9 mouse cellular contexts compared by ENCODE assay signal in genomic region chr11:7063681-7064267, GRCm38 (mm10). TPM values are rescaled to one million over a fixed set of nuclear protein-coding genes. Genes with fewer than 3 reads are reported as not detected.
DNase-seq lines count a peak whose midpoint lies in the region; ATAC-seq and TF ChIP-seq lines count a peak whose summit lies in the region.
"Had no signal": no experiment of that assay in that cellular context is flagged by ENCODE, and none has a peak within 500 bp of the region (broad histone marks: within the 10 kb centered on the region; RNA-seq: fewer than 3 reads in every experiment).

No protein-coding gene starts in this region.

- no peak overlapping the region for H3K27ac ChIP-seq in embryonic facial prominence, embryonic 13.5 days
- H3K27ac ChIP-seq in hindbrain, embryonic 16.5 days (ENCODE audit: low read depth, low read length) = peak overlapping the region; percentile 76
- no peak overlapping the region for H3K27ac ChIP-seq in liver, adult 2 months (replicated peaks; ENCODE audit: insufficient read depth, low read depth, low read length)

- peak overlapping the region; percentile 64 for H3K4me3 ChIP-seq in embryonic facial prominence, embryonic 13.5 days
- peak overlapping the region; percentile 75 for H3K4me3 ChIP-seq in hindbrain, embryonic 16.5 days (ENCODE audit: low read length)
- peak overlapping the region; percentile 10; the same call in 1 of the 2 replicates for H3K4me3 ChIP-seq in liver, adult 2 months (ENCODE audit: insufficient read depth, low read depth, low read length)

- TF ChIP-seq POLR2A in liver, adult 2 months (IDR thresholded peaks at IDR 0.05; ENCODE audit: extremely low read depth, insufficient read depth, low read length) = no peak

- no peaks in the 10 kb centered on the region for H3K36me3 ChIP-seq in embryonic facial prominence, embryonic 13.5 days
- no peaks in the 10 kb centered on the region for H3K36me3 ChIP-seq in hindbrain, embryonic 16.5 days (ENCODE audit: control insufficient read depth, insufficient read depth, low read length)
- H3K36me3 ChIP-seq in liver, adult 2 months (ENCODE audit: control insufficient read depth, insufficient read depth, low read length) = no peaks in the 10 kb centered on the region

- no peaks in the 10 kb centered on the region for H3K79me2 ChIP-seq in liver, adult 2 months (ENCODE audit: control insufficient read depth, insufficient read depth, low read length)

- peak; percentile 34 for DNase-seq in adrenal gland, postnatal 14 days
- no peak for DNase-seq in adrenal gland, adult 8-10 months
- peak; percentile 55 for DNase-seq in NIH3T3 (ENCODE audit: low read depth)
- DNase-seq in liver, adult 2 months (ENCODE audit: extremely low read depth, low read depth, low spot score) = no peak
- peak; percentile 59 for DNase-seq in retina, embryonic 14.5 days (ENCODE audit: low spot score)

- WGBS in embryonic facial prominence, embryonic 13.5 days = under 1% methylated on average over 34 of the region's 53 CpGs
- WGBS in hindbrain, embryonic 16.5 days = under 1% methylated on average over 34 of the region's 53 CpGs
- 1% methylated on average over 53 of the region's 53 CpGs for WGBS in liver, adult 2 months

- peaks cover 88% of the 10 kb centered on the region for H3K27me3 ChIP-seq in embryonic facial prominence, embryonic 13.5 days
- H3K27me3 ChIP-seq in hindbrain, embryonic 16.5 days (replicated peaks; ENCODE audit: control insufficient read depth, insufficient read depth, low read length) = no peaks in the 10 kb centered on the region
- peaks cover 15% of the 10 kb centered on the region for H3K27me3 ChIP-seq in liver, adult 2 months (ENCODE audit: control insufficient read depth, insufficient read depth, low read length)

- ATAC-seq in embryonic facial prominence, embryonic 13.5 days (ENCODE audit: insufficient number of reproducible peaks, insufficient read depth, low FRiP score, low TSS enrichment, low read depth) = no peak
- ATAC-seq in hindbrain, embryonic 16.5 days = peak; percentile 57
- no peak for ATAC-seq in monocyte, adult 5-6 weeks (replicated peaks; ENCODE audit: insufficient number of reproducible peaks, low FRiP score, low TSS enrichment, poor library complexity, severe bottlenecking)

- peak overlapping the region; percentile 72 for H3K9ac ChIP-seq in embryonic facial prominence, embryonic 13.5 days
- H3K9ac ChIP-seq in hindbrain, embryonic 16.5 days (ENCODE audit: low read depth, low read length) = peak overlapping the region; percentile 81
- no peak overlapping the region for H3K9ac ChIP-seq in liver, adult 2 months (ENCODE audit: low read depth, low read length)

- TF ChIP-seq CTCF in liver, adult 2 months (IDR thresholded peaks at IDR 0.05; ENCODE audit: low read depth, low read length) = no peak

- H3K4me1 ChIP-seq in embryonic facial prominence, embryonic 13.5 days = peaks cover 31% of the 10 kb centered on the region
- H3K4me1 ChIP-seq in hindbrain, embryonic 16.5 days (ENCODE audit: control insufficient read depth, insufficient read depth, low read depth, low read length) = peaks cover 16% of the 10 kb centered on the region
- H3K4me1 ChIP-seq in liver, adult 2 months (ENCODE audit: control insufficient read depth, insufficient read depth, low read length) = peaks cover 4% of the 10 kb centered on the region; the same call in 1 of the 2 replicates

- no peaks in the 10 kb centered on the region for H3K9me3 ChIP-seq in embryonic facial prominence, embryonic 13.5 days
- H3K9me3 ChIP-seq in hindbrain, embryonic 16.5 days (ENCODE audit: control insufficient read depth, low read length) = no peaks in the 10 kb centered on the region

- peak overlapping the region; percentile 94 for H3K4me2 ChIP-seq in embryonic facial prominence, embryonic 13.5 days
- peak overlapping the region; percentile 86 for H3K4me2 ChIP-seq in hindbrain, embryonic 16.5 days (ENCODE audit: low read length)

RNA-seq across cellular contexts. Expression of gene Adcy1, which starts 0.5 kb away (rescaled TPM):
- total RNA-seq in adrenal gland, postnatal 14 days (2021) = 2.9 and 3.7 TPM in 2 replicates
- total RNA-seq in adrenal gland, adult 8-10 months (2022) = 1 to 10 TPM; 3.7 to 6.5 (median 5.2) TPM
- polyA plus RNA-seq in embryonic facial prominence, embryonic 13.5 days (2015; fragmentation: Nextera tagmentation; extraction: Ambion mirVana) = 1.1 and 1.2 TPM in 2 replicates
- 13.1 and 15.2 TPM in 2 replicates for polyA plus RNA-seq in hindbrain, embryonic 16.5 days (2015; fragmentation: Nextera tagmentation; extraction: Ambion mirVana)
- total RNA-seq in liver, adult 2 months (2014; rRNA removed) = under 0.01 and 0.27 TPM in 2 replicates
- 0.16 and 0.27 TPM in 2 replicates for polyA plus RNA-seq in liver, adult 2 months (2012; rRNA removed)
- not detected in 3 replicates for total RNA-seq in monocyte, adult 5-6 weeks (2017)
- total RNA-seq: neutrophil, adult 5-6 weeks had no signal

Comparison
In these comparisons a context has a peak if more than half of its experiments do, and no peak if none do; other contexts are left out.
1. DNase-seq: peak in adrenal gland, postnatal 14 days (single experiment), NIH3T3 (single experiment) and retina, embryonic 14.5 days (single experiment); none in adrenal gland, adult 8-10 months (single experiment) and liver, adult 2 months (single experiment).
2. H3K4me3 ChIP-seq: peak in every context shown above with its lines; median percentile 75 in hindbrain, embryonic 16.5 days; 64 in embryonic facial prominence, embryonic 13.5 days; 10 in liver, adult 2 months.